Mouse (Mus musculus) G1E (cell line): Measurements from ENCODE around the gene Taf12.
A peak's percentile ranks its signal among the peaks of the same experiment; 100 is the strongest.

ENCODE experiments used
- CTCF ChIP-seq: IDR thresholded peaks from 2 replicates; pipeline ENCODE4 v1.5.1; 2012; ENCODE audit warnings: low read depth, low read length, inconsistent platforms, mixed read lengths
- GATA1 ChIP-seq: IDR thresholded peaks from 2 replicates; pipeline ENCODE4 v1.6.1; 2012; ENCODE audit warnings: borderline replicate concordance, low read length, inconsistent platforms, mixed read lengths
- GATA2 ChIP-seq: IDR thresholded peaks from 2 replicates; pipeline ENCODE4 v1.6.1; 2012; ENCODE audit warnings: low read depth, low read length, inconsistent platforms, borderline replicate concordance

DNA sequence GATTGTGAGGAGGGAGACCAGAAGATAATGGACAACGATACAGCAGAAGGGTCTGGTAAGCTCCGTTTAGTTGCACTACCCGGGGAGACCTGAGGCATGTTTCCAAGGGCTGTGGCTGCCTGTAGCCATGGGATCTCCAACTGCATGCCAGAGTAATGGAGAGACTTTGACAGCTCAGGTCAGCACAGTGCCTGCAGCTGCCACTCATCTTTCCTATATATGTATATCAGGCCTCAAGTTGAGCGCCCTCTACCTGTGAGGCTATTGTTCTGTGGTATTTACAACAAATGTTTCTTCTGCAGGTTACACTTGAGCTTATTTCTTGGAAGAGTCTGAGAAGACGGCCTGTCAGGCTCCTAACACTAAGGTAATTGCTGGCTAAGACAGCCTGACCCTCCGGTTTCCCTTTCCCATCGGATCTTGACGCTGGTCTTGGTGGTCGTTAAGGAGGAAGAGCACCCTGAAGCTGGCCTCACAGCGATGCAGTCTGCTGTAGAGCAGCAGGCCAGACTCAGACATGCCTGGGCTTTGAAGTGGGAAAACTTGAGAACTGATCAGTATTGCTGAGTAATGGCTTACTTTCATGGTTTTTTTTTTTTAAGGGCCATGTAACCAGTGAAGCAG, 35.8 kb downstream of the Taf12 start:
- 0 out of 2 replicates have a peak, but pooled peaks have one; percentile 41 for TF ChIP-seq CTCF
- TF ChIP-seq GATA1, result no peak
- TF ChIP-seq GATA2, result no peak
